Mouse (Mus musculus) monocyte, adult 5-6 weeks (primary cell): ENCODE results near the gene Capn9. TPM values are rescaled to one million over a fixed set of nuclear protein-coding genes. Genes with fewer than 3 reads are reported as not detected.

Experiments
- ATAC-seq: fragments of 153-309, 156-312 bp; replicated peaks from 2 replicates; pipeline ENCODE4 v1.8.0; 2017; ENCODE audit warnings: mild to moderate bottlenecking; ENCODE audit not compliant: low TSS enrichment, insufficient number of reproducible peaks, severe bottlenecking, poor library complexity, low FRiP score
- total RNA-seq: library from RNA; stranded (forward); fragments of 200-1000, 200-491, 200-594 nt; gene quantifications from 3 replicates; pipeline ENCODE4 v1.2.3, GENCODE M21; 2017

The Capn9 gene
- total RNA-seq, 1 experiment from 2014 or later, result not detected

- ATAC-seq, result no peak
Observed at GRCm38 (mm10) chr8:124631966-124632365, 56.1 kb downstream of the Capn9 start.

DNA sequence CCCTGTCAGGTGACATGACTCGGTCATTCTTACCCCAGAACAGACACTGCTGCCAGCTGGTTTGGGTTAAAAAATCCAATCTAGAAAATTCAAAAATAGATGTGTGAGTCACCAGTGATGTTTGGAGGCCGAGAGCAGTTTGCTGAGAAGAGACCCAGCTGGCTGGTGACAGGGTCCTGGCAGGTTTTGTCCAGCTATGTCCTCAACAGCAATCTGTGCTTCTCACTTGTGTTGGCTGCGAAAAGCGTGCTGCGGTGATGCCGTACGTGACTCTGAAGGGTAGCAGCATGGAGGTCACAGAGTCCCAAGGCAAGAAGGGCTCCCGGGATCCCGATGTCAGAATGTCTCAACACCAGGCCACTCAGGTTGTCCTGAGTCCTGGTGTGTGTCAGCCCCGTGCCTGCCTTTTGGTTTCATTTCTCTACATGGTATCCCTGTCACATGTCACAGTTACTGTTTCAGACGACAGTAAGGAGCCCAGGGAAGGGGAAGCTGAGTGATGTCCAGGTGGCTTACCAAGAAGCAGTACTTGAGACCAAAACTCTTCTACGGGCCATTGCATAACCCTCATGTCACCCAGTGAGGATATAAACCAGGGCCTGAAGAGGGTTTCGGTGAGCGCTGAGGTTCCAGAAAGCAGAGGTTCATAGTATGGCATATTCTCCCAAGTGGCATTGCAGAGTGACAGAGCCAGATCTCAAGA is 57.2 kb downstream of the Capn9 start:
- ATAC-seq, result no peak

GRCm38 (mm10) chr8:124634411-124635246 is 58.7 kb downstream of the Capn9 start:
- ATAC-seq, result no peak

- ATAC-seq, result no peak
Observed at GRCm38 (mm10) chr8:124635247-124635502, 59.3 kb downstream of the Capn9 start.

GRCm38 (mm10) chr8:124641599-124641998 is 65.7 kb downstream of the Capn9 start:
- no peak for ATAC-seq

DNA sequence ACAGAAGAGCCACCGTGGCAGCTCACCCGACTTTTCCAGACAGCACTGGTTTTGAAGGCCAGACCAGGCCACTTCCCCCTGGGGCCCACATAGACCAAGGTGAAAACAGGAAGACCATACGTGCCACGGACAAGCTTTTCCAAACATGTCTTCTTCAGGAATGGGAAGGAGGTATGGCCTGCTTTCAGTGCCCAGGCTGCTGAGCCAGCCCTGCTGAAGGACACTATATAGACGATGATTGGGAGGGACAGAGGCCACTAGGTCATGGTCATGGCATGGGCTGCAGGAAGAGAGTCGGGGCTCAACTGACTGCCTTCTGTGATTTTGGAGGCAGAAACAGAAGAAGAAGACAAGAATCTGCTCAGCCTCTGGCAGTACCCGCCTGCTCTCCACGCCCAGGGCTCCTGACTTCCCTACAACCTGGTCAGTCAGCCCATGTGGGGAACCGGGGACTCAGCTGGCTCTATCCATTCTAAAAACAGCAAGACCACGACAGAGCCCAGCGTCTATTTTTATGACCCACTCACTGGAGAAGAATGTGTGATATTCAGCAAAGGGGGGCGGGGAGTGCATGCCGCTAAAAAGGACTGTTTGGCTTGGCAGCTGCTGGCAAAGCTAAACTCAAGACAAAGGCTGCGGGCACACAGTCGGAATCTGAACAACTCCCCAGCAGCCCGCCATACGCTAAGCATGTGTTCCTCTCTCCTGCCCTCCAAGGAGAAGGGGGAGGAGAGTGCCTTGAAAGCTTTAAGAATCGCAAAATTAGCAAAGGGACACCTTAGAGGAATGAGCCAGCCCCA is 67.8 kb downstream of the Capn9 start:
- ATAC-seq, result no peak

DNA sequence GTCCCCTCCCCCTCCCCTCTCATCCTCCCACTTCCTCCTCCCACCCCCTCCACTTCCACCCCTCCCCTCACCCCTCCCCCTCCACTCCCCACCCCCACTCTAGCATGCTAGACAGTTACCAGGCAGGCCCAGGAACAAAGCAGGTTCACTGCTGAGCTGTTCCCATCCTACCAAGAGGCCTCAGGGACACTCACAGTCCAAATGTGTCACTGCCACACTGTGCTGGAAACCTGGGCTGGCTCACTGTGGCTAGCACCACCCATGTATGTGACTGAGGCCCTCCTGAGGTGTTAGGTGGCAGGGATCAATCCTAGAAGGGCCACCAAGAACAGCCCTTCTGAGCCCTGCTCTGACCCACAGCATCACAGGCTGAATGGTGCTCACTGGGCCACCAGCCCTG is 72.4 kb downstream of the Capn9 start:
- no peak for ATAC-seq

DNA sequence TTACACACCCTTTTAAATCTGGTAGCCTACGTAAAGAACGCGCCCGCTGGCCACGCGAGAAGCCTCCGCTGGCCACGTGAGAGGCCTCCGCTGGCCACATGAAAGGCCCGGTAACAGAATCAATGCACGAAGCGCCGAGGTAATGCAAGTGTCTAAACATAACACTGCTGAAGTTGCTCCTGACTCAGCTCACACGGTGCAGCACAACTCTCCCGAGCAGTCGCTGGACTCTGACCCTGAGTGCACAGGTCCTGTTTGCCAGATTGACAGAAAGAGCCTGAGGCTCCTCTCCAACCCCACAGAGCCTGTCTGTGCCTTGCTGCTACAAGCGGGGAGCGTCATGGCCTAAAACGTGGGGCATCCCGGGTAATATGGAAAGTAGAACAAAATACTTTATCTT is 75.9 kb downstream of the Capn9 start:
- ATAC-seq, result no peak

- ATAC-seq, result no peak
Observed at GRCm38 (mm10) chr8:124652546-124652945, 76.6 kb downstream of the Capn9 start.

DNA sequence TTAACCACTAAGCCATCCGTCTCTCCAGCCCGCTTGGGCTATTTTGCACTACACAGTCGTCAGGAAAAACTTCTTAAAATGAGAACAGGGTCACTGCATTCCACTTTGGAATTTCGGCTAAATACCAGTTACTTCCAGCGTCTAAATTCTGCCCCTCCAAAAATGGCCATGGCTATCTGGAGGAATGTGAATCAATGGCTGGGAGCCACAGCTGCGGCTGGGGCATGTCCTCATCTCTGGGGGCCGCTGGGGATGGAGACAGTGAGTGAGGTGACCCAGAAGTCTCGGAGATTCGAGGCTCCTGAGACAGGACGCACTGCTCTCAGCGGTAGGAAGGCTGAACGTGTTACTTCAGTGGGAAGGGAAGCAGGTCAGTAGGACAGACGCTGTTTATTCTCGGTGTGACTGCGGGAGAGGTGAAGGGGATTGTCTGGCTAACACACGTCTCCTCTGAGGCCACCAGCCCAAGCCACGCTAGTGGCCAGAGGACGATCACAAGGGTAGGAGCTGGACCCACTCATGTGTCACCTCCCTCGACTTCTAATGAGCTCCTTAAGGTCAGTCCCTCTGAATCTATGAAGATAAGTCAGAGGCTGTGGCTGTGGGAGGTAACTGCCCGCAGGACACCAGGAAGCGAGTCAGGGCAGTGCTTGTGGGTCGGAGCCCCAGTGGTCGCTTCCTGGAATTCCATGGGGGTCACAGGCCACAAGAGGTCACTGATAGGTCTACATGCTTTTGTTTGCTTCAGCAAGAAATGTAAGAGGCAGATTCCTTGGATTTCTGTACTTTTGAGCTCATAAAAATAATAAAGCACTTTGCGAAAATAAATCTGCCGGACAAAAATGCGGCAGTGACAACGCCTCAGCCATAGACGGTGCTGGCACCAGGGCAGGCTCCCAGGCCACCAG is 77.9 kb downstream of the Capn9 start:
- ATAC-seq, result no peak

DNA sequence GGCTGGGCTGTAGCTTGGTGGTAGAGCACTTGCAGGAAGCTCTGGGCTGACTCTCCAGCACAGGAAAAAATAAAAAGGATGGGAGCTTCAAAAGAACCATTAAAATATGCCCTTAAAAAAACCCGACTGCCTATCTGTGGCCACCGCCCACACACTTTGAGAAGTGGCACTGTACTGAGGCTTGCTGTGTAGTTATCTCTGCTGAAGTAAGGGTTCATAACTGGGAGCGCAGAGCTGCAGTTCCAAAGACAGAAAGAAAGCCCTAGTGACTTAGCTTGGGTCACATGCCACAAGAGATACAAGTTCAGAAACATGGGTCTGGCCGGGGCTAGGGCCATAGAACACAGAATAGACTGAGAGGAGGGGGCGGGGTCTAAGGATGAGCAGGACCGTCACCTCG is 82.0 kb downstream of the Capn9 start:
- ATAC-seq, result no peak

- no peak for ATAC-seq
Observed at GRCm38 (mm10) chr8:124658415-124658814, 82.5 kb downstream of the Capn9 start.

DNA sequence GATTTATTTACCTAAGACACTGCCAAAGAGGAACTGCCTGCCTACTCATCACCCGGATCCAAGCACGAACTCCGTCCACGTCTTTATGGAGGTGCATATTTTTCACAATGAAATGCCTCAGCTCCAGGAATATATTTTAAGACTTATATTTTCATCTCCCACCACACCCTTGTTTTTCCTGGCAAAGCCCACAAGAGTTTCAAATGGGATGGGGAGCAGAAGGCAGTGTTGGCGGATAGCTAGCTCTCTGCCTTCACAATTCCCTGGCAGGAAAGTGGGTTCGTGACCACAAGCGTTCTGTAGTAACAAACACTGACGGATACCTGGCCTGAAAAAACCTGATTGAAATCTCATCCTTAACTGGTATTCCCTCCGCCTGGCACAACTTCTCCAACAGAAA is 85.9 kb downstream of the Capn9 start:
- ATAC-seq, result no peak

- ATAC-seq, result 0 out of 2 replicates have a peak, but pooled peaks have one; percentile 27
Observed at GRCm38 (mm10) chr8:124662446-124663111, 86.7 kb downstream of the Capn9 start.

- peak; percentile 74 for ATAC-seq
Observed at GRCm38 (mm10) chr8:124663112-124663873, 87.4 kb downstream of the Capn9 start, which contains the start of gene 2310022B05Rik. TSS of gene 2310022B05Rik (minus strand) at chr8:124663369.

DNA sequence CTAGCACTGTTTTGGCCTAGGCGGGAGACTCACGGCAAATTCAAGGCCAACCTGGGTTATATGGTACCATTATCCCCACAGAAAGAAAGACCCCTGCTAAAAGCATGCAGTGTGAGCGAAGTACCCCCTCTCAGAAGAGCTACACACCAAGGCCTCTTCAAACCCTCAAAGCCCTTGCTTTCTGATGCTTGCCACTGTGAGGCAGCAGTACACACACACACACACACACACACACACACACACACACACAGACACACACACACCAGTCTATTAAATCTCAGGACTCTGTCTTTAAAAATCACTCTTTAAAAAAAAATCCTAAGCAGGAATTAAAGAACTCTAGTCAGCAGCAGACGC is 87.9 kb downstream of the Capn9 start:
- ATAC-seq, result no peak

GRCm38 (mm10) chr8:124664414-124664813 is 88.5 kb downstream of the Capn9 start:
- ATAC-seq, result no peak
